Mouse (Mus musculus) ES-E14 (cell line): ENCODE data around the gene Prr5l. TPM values are rescaled to one million over a fixed set of nuclear protein-coding genes. Genes with fewer than 3 reads are reported as not detected.
A peak's percentile ranks its signal among the peaks of the same experiment; 100 is the strongest.

Source experiments
- DNase-seq: peaks from one replicate; pipeline ENCODE4 v3.0.0-alpha.2; 2013; ENCODE audit warnings: low read depth, low spot score
- H3K27ac ChIP-seq: 2 replicates; pipeline ENCODE4 v1.5.1; 2012; ENCODE audit warnings: low read depth, mild to moderate bottlenecking, low read length, moderate library complexity, mixed read lengths; ENCODE audit not compliant: poor library complexity, insufficient read depth, severe bottlenecking
- H3K36me3 ChIP-seq: 2 replicates; pipeline ENCODE4 v1.6.1; 2012; ENCODE audit warnings: mild to moderate bottlenecking, low read length, moderate library complexity, mixed read lengths; ENCODE audit not compliant: control insufficient read depth, poor library complexity, insufficient read depth, severe bottlenecking
- H3K4me1 ChIP-seq, 2 experiments: fragments of 150-350 bp in 1 of 2; sonication (generic) in 1 of 2; 2 replicates each; pipeline ENCODE4 v1.6.1; 2012; ENCODE audit warnings: low read length in 2 of 2, mild to moderate bottlenecking in 1 of 2, mixed read lengths in 1 of 2; ENCODE audit not compliant: control insufficient read depth in 2 of 2, insufficient read depth in 2 of 2, poor library complexity in 1 of 2
- H3K4me3 ChIP-seq, 2 experiments: fragments of 150-350 bp in 1 of 2; sonication (generic) in 1 of 2; 2 replicates each; pipeline ENCODE4 v1.5.1; 2012; ENCODE audit warnings: low read length in 2 of 2, low read depth in 1 of 2, mild to moderate bottlenecking in 1 of 2, mixed read lengths in 1 of 2; ENCODE audit not compliant: insufficient read depth in 1 of 2, poor library complexity in 1 of 2, severe bottlenecking in 1 of 2
- H3K9ac ChIP-seq: 2 replicates; pipeline ENCODE4 v1.6.1; 2012; ENCODE audit warnings: low read depth, mild to moderate bottlenecking, low read length, mixed read lengths; ENCODE audit not compliant: poor library complexity, insufficient read depth, severe bottlenecking
- H3K9me3 ChIP-seq: fragments of 150-350 bp; sonication (generic); 2 replicates; pipeline ENCODE4 v1.6.1; 2012; ENCODE audit warnings: low read depth, mild to moderate bottlenecking, low read length; ENCODE audit not compliant: control insufficient read depth, insufficient read depth
- CHD2 ChIP-seq: IDR thresholded peaks from 2 replicates; pipeline ENCODE4 v1.6.1; 2014; ENCODE audit warnings: mild to moderate bottlenecking, low read depth, low read length, inconsistent platforms
- HCFC1 ChIP-seq: IDR thresholded peaks from 2 replicates; pipeline ENCODE4 v1.6.1; 2012; ENCODE audit warnings: low read length, inconsistent platforms, borderline replicate concordance; ENCODE audit not compliant: insufficient read depth
- MAFK ChIP-seq: IDR thresholded peaks from 2 replicates; pipeline ENCODE4 v1.6.1; 2014; ENCODE audit warnings: mild to moderate bottlenecking, low read depth, low read length, inconsistent platforms; ENCODE audit not compliant: insufficient read depth
- ZC3H11A ChIP-seq: IDR thresholded peaks from 2 replicates; pipeline ENCODE4 v1.6.1; 2012; ENCODE audit warnings: low read depth, mild to moderate bottlenecking, inconsistent platforms, low read length, borderline replicate concordance
- ZNF384 ChIP-seq: IDR thresholded peaks from 2 replicates; pipeline ENCODE4 v1.6.1; 2012; ENCODE audit warnings: low read depth, low read length, inconsistent platforms
- in situ Hi-C, 2 experiments: fragments of 600-800 bp; cut with MboI; formaldehyde crosslinking; loops; one replicate each; pipeline ENCODE4 v1.15.1; 2025; ENCODE audit warnings: low sequenced_read_pairs in 2 of 2, inconsistent platforms in 1 of 2; ENCODE audit not compliant: unreplicated experiment in 2 of 2
- total RNA-seq: library from RNA; depleted of rRNA; stranded (reverse); fragments of 300-350 nt; gene quantifications from 2 replicates; pipeline ENCODE4 v1.2.3, GENCODE M21; 2012

Gene Prr5l
- total RNA-seq, 1 experiment: 4.5 TPM

- Histone ChIP-seq H3K9ac (no peak overlapping the region), H3K9me3 (no peaks in the 10 kb centered on the region), H3K4me3 (no peak overlapping the region), H3K4me1 (peaks cover 0 to 15% of the 10 kb centered on the region in 2 experiments; a peak in 2 of 4 replicates), H3K27ac (no peak overlapping the region), H3K36me3 (no peaks in the 10 kb centered on the region)
- TF ChIP-seq ZC3H11A (no peak), CHD2 (no peak), HCFC1 (no peak), ZNF384 (no peak), MAFK (no peak)
- DNase-seq: no peak
- in situ Hi-C loops: loop anchor here in 1 of 2 experiments (25.0 kb wide), 1 partner anchor 739 kb away; the partner anchor contains the start of gene Fjx1
Measured at GRCm38 (mm10) chr2:101723333-101723881, 159.4 kb downstream of the Prr5l start.

DNA sequence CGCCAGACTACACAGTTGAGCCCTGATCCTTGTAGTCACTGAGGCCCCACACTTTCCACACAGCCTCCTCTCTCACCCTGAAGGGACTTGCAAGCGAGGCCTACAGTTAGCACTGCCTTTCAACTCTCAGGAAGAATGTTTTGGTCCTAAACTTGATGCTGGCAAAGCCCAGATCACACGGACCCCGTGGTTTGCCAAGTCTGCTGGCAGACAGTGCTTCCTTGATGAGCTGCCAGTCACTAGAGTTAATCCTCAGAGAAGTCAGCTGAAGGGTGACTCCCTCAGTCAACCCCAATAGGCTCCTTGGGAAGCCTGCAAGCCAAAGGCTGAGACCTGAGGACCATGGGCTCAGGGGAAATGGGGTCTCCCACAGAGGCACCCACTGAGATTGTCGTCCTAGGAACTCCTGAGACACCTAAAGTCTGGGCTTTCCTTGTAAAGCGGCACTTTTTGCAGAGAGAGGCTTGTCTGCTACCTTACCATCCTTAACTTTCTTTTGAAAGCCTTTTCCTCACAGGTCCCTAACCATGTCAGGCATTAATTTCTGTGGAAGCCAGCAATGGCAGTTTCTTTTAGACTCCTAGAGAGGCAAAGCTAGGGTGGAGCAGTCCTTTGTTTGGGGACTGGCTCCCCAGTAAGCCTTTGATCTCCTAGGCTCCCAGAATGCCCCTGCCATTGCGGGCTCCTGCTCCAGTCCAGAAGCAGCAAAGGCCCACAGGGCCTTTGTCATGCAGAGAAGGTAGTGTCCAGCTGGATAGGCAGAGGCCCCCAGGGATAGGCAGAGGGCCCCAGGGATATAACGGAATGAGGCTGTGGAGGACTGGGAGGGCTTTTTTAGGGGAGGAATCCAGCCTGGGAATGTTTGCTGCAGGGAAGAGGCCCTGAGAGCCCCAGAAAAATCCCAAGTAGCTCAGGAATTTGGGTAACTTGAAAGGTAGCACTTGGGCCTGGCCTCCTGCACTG lies 160.2 kb downstream of the Prr5l start:
- TF ChIP-seq ZNF384 (no peak), CHD2 (0 out of 2 replicates have a peak, but pooled peaks have one; percentile 25)
- Histone ChIP-seq H3K4me1 (peaks cover 0 to 15% of the 10 kb centered on the region in 2 experiments; a peak in 2 of 4 replicates), H3K9me3 (no peaks in the 10 kb centered on the region), H3K4me3 (no peak overlapping the region), H3K9ac (no peak overlapping the region), H3K27ac (0 out of 2 replicates have a peak overlapping the region, but pooled peaks have one; percentile 40), H3K36me3 (no peaks in the 10 kb centered on the region)
- peak; percentile 57 for DNase-seq
- in situ Hi-C loops: loop anchor here in 1 of 2 experiments (25.0 kb wide), 1 partner anchor 740 kb away; the partner anchor contains the start of gene Fjx1

DNA sequence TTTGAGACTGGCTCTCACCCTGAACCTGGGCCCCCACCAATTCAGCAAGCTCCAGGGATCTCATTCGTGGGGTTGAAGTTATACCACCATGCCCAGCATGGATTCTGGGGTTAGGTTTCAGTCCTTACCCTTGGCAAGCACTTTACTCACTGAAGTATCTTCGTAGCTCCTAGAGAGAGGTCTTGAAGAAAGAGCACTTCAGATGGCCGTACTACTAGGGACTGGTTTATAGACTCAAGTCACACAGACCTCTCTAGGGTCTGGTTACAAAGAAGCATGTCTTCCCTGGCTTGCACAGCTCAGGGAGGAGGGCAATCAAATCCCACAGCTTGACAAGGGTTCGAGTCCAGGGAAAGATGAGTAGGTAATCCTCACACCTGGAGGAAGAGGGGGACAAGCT lies 161.0 kb downstream of the Prr5l start:
- Histone ChIP-seq H3K36me3 (no peaks in the 10 kb centered on the region), H3K27ac (no peak overlapping the region), H3K9ac (no peak overlapping the region), H3K4me3 (no peak overlapping the region), H3K4me1 (peaks cover 0 to 17% of the 10 kb centered on the region in 2 experiments; a peak in 2 of 4 replicates), H3K9me3 (no peaks in the 10 kb centered on the region)
- TF ChIP-seq HCFC1 (no peak), MAFK (no peak), ZNF384 (no peak), CHD2 (no peak)
- DNase-seq: no peak
- in situ Hi-C loops: loop anchor here in 1 of 2 experiments (25.0 kb wide), 1 partner anchor 740 kb away; the partner anchor contains the start of gene Fjx1

GRCm38 (mm10) chr2:101717162-101717561 lies 165.7 kb downstream of the Prr5l start:
- Histone ChIP-seq H3K4me3 (peak overlapping the region; percentile 41 to 51), H3K9me3 (no peaks in the 10 kb centered on the region), H3K4me1 (peaks cover 0 to 6% of the 10 kb centered on the region in 2 experiments; a peak in 1 of 4 replicates), H3K36me3 (no peaks in the 10 kb centered on the region), H3K27ac (no peak overlapping the region), H3K9ac (peak overlapping the region; percentile 11; the same call in 1 of the 2 replicates)
- DNase-seq: no peak
- in situ Hi-C loops: loop anchor here in 1 of 2 experiments (25.0 kb wide), 1 partner anchor 745 kb away; the partner anchor contains the start of gene Fjx1
- TF ChIP-seq MAFK: no peak
- TF ChIP-seq ZNF384: no peak
- TF ChIP-seq CHD2: no peak
- no peak for TF ChIP-seq ZC3H11A
- no peak for TF ChIP-seq HCFC1
